Mouse (Mus musculus) liver, postnatal 0 days (tissue): ENCODE measurements at regions not wholly inside any gene's neighbourhood (a gene's known extent, or its start where the extent isn't known, plus 50 kb on each side); places are given as distances from the start of the nearest gene placed in this dataset.
A peak's percentile ranks its signal among the peaks of the same experiment; 100 is the strongest.
"Not testable (repeated sequence)": the region's sequence is repeated elsewhere in the genome, so short reads cannot be mapped to it uniquely, and the experiment has no call there.

Source experiments
- CTCF ChIP-seq: sonication (generic); IDR thresholded peaks from 2 replicates; pipeline ENCODE4 v1.5.1; 2016; ENCODE audit warnings: antibody characterized with exemption, low read depth
- EP300 ChIP-seq: IDR thresholded peaks from 2 replicates; pipeline ENCODE4 v1.6.1; 2016; ENCODE audit warnings: antibody characterized with exemption, low read depth, mild to moderate bottlenecking

DNA sequence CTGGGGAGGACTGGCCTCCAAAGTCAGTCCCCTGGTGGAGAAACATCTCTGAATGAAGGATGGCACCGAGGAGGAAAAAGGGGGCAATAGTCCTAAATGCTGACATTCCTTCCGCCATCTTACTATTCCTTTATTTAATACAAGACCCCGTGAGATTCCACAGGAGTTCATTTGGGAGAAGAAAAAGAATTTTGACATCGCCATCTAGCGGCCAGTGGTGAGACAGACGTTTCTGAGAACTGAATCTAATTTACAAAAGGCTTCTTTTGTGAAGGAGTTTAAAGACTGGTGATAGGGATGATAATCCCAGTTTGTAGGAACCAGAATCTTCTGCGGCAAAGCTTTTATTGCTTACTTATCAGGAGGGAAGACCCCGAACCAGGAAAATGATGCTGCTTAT is 107.8 kb downstream of the Gm31371 start:
- not testable (repeated sequence) for TF ChIP-seq EP300
- TF ChIP-seq CTCF, result peak; percentile 25; the same call in 1 of the 2 replicates
